Mouse (Mus musculus) spleen, adult 2 months (tissue): ENCODE results near the gene Kirrel3. TPM values are rescaled to one million over a fixed set of nuclear protein-coding genes. Genes with fewer than 3 reads are reported as not detected.

Experiments
- DNase-seq, 2 experiments: peaks; one replicate each; pipeline versions ENCODE4 v3.0.0 to v3.0.0-alpha.2; 2012 to 2021; ENCODE audit warnings: low spot score in 2 of 2, low read depth in 1 of 2
- H3K27ac ChIP-seq: fragments of 200-500 bp; 2 replicates; pipeline ENCODE4 v1.5.1; 2012; ENCODE audit warnings: low read length, inconsistent platforms; ENCODE audit not compliant: insufficient read depth
- H3K27me3 ChIP-seq: fragments of 200-500 bp; 2 replicates; pipeline ENCODE4 v1.6.1; 2012; ENCODE audit warnings: mild to moderate bottlenecking, moderate library complexity, low read length, inconsistent platforms; ENCODE audit not compliant: control insufficient read depth, insufficient read depth
- H3K36me3 ChIP-seq: fragments of 200-500 bp; 2 replicates; pipeline ENCODE4 v1.6.1; 2012; ENCODE audit warnings: mild to moderate bottlenecking, low read length, inconsistent platforms; ENCODE audit not compliant: control insufficient read depth, insufficient read depth
- H3K4me1 ChIP-seq: fragments of 200-500 bp; 2 replicates; pipeline ENCODE4 v1.6.1; 2011; ENCODE audit warnings: inconsistent platforms; ENCODE audit not compliant: control insufficient read depth, insufficient read depth, insufficient read length
- H3K4me3 ChIP-seq: fragments of 200-500 bp; 2 replicates; pipeline ENCODE4 v1.5.1; 2011; ENCODE audit warnings: mild to moderate bottlenecking, inconsistent platforms; ENCODE audit not compliant: insufficient read depth, insufficient read length; ENCODE audit errors: extremely low read depth
- CTCF ChIP-seq: fragments of 200-500 bp; IDR thresholded peaks from 2 replicates; pipeline ENCODE4 v1.5.1; 2011; ENCODE audit warnings: mild to moderate bottlenecking, inconsistent platforms; ENCODE audit not compliant: insufficient read depth, insufficient read length, insufficient replicate concordance; ENCODE audit errors: extremely low read depth
- POLR2A ChIP-seq: fragments of 200-500 bp; IDR thresholded peaks from 2 replicates; pipeline ENCODE4 v1.6.1; 2011; ENCODE audit warnings: low read depth, low read length, inconsistent platforms
- WGBS: fragments of 180-500 bp; shearing (Covaris S2); methylation state at CpG from one replicate; pipeline ENCODE4 v1.1.7; 2018; 5-methylcytosine and 5-hydroxymethylcytosine counted together
- polyA plus RNA-seq: library from polyadenylated mRNA; depleted of rRNA; stranded (reverse); fragments of >200 nt; gene quantifications from 2 replicates; pipeline ENCODE4 v1.2.3, GENCODE M21; 2012

Gene Kirrel3
- polyA plus RNA-seq, 1 experiment, result 0.23 TPM

- DNase-seq, result no peak
- 62% methylated on average over 4 of the region's 4 CpGs for WGBS
- TF ChIP-seq CTCF (no peak), POLR2A (no peak)
- Histone ChIP-seq H3K4me1 (no peaks in the 10 kb centered on the region), H3K27ac (no peak overlapping the region), H3K27me3 (no peaks in the 10 kb centered on the region), H3K4me3 (no peak overlapping the region), H3K36me3 (no peaks in the 10 kb centered on the region)
These were observed 479.3 kb downstream of the Kirrel3 start for GRCm38 (mm10) chr9:34965041-34965415.

GRCm38 (mm10) chr9:34967772-34968171, 482.1 kb downstream of the Kirrel3 start:
- H3K27me3 ChIP-seq, result no peaks in the 10 kb centered on the region
- TF ChIP-seq CTCF (no peak), POLR2A (no peak)

GRCm38 (mm10) chr9:34969881-34970490, 484.3 kb downstream of the Kirrel3 start:
- no peak overlapping the region for H3K27ac ChIP-seq
- 69% methylated on average over 6 of the region's 6 CpGs for WGBS
- H3K36me3 ChIP-seq, result no peaks in the 10 kb centered on the region
- H3K4me1 ChIP-seq, result no peaks in the 10 kb centered on the region
- no peak overlapping the region for H3K4me3 ChIP-seq
- DNase-seq, result no peak
- TF ChIP-seq CTCF (no peak), POLR2A (no peak)
- H3K27me3 ChIP-seq, result no peaks in the 10 kb centered on the region

More at GRCm38 (mm10) chr9:34967772-34968171, 482.1 kb downstream of the Kirrel3 start:
- Histone ChIP-seq H3K36me3 (no peaks in the 10 kb centered on the region), H3K4me3 (no peak overlapping the region), H3K4me1 (no peaks in the 10 kb centered on the region), H3K27ac (no peak overlapping the region)
- DNase-seq, result no peak
- 58% methylated on average over 6 of the region's 6 CpGs for WGBS

- no peak for TF ChIP-seq CTCF
- no peak for TF ChIP-seq POLR2A
- DNase-seq, result no peak
- Histone ChIP-seq H3K27me3 (no peaks in the 10 kb centered on the region), H3K27ac (no peak overlapping the region), H3K4me3 (no peak overlapping the region), H3K4me1 (no peaks in the 10 kb centered on the region), H3K36me3 (no peaks in the 10 kb centered on the region)
- WGBS, result 95% methylated on average over 1 of the region's 1 CpGs
These were observed 488.6 kb downstream of the Kirrel3 start for GRCm38 (mm10) chr9:34974326-34974725.

DNA sequence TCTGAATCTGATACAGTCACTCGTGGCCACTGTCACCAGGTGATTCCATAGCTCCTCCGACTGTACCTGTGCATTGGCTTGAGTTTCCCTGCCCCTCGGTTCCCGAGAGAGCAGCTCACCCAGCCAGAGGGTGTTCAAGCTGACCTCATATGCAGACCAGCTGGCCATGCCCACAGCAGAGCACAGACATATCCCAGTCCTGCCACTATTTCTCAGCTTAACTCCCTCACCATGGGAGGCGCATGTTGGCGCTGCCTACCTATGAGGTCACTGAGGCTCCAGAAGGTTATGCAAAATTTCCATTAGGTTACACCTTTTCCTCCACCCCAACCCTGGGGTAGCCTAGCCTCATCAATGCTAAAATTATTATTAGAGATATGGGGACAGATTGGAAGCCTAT, 489.6 kb downstream of the Kirrel3 start:
- no peaks in the 10 kb centered on the region for H3K27me3 ChIP-seq
- H3K36me3 ChIP-seq, result no peaks in the 10 kb centered on the region
- WGBS, result 86% methylated on average over 6 of the region's 6 CpGs
- no peak for TF ChIP-seq POLR2A
- no peak overlapping the region for H3K4me3 ChIP-seq
- no peak overlapping the region for H3K27ac ChIP-seq
- H3K4me1 ChIP-seq, result no peaks in the 10 kb centered on the region
- DNase-seq, result no peak

DNA sequence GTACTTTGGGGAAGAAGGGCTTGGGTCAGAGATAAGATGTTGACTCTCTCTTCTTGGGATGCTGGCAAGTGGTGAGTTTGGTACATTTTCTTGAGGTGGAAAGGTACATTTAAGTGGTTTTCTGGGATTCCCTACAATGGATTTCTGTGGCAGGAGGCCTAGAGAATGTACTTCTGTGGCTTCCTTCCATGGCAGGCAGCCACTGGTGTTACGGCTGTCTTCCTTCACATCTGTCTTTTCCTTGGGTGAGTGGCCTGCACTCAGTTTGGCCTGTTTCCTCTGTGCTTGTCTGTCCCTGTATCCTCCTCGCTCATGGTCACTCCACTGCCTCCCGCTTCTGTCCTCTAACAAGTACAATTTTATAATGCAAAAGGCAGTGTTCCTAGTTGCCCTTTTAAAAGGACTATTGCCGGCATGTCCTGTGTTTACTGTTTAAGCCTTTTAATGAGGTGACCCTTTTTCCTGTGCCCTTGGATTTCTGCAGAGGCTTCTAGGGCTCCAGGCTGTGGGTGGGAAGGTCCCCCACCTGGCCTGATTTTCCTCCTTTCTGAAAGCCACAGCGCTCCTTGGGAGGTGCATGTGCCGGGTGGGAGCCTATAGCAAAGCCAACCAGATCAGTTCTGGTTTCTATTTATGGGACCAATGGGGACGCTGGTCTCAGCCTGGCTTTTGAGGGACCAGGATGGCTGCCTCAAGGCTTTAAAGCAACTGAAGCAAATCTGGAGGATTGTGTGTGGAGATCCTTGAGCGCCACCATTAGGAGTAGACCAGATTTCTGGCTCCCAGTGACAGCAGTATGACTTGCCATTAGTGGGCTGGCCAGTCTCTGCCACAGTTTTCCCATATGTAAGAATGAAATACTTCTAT, 491.1 kb downstream of the Kirrel3 start:
- DNase-seq, result no peak
- TF ChIP-seq CTCF (no peak), POLR2A (no peak)
- Histone ChIP-seq H3K27me3 (no peaks in the 10 kb centered on the region), H3K27ac (no peak overlapping the region), H3K4me1 (no peaks in the 10 kb centered on the region), H3K4me3 (no peak overlapping the region), H3K36me3 (no peaks in the 10 kb centered on the region)
- WGBS, result 65% methylated on average over 8 of the region's 8 CpGs

GRCm38 (mm10) chr9:34977700-34978099, 492.0 kb downstream of the Kirrel3 start:
- H3K27ac ChIP-seq, result no peak overlapping the region
- DNase-seq, result no peak
- WGBS, result 86% methylated on average over 8 of the region's 8 CpGs
- no peaks in the 10 kb centered on the region for H3K36me3 ChIP-seq
- no peaks in the 10 kb centered on the region for H3K4me1 ChIP-seq
- no peak for TF ChIP-seq CTCF
- no peak for TF ChIP-seq POLR2A
- no peak overlapping the region for H3K4me3 ChIP-seq
- H3K27me3 ChIP-seq, result no peaks in the 10 kb centered on the region
